3 mouse cellular contexts compared by ENCODE assay signal in genomic region chr15:75050593-75050992, GRCm38 (mm10). TPM values are rescaled to one million over a fixed set of nuclear protein-coding genes. Genes with fewer than 3 reads are reported as not detected.
"Had no signal": no experiment of that assay in that cellular context is flagged by ENCODE, and none has a peak within 500 bp of the region (broad histone marks: within the 10 kb centered on the region; RNA-seq: fewer than 3 reads in every experiment).

No protein-coding gene starts in this region.

RNA-seq across cellular contexts. Expression of gene Ly6c1, which starts 2.0 kb away (rescaled TPM):
- total RNA-seq: monocyte, adult 5-6 weeks had no signal

RNA-seq across cellular contexts. Expression of gene Ly6a, which starts 52.8 kb away (rescaled TPM):
- polyA plus RNA-seq: midbrain, embryonic 11.5 days; neural tube, embryonic 11.5 days had no signal
